Mouse (Mus musculus) hematopoietic stem cell, adult 5-6 weeks (primary cell): ENCODE results near the gene Tardbp. TPM values are rescaled to one million over a fixed set of nuclear protein-coding genes. Genes with fewer than 3 reads are reported as not detected.

Experiments
- ATAC-seq, 2 experiments: fragments of 125-278 bp in 1 of 2; replicated peaks in 1 of 2; 2 replicates each; pipeline ENCODE4 v1.8.0; 2016 to 2017; ENCODE audit warnings: inconsistent platforms in 2 of 2, mild to moderate bottlenecking in 2 of 2, moderate number of reproducible peaks in 2 of 2, low read depth in 1 of 2, moderate TSS enrichment in 1 of 2; ENCODE audit not compliant: low FRiP score in 2 of 2, poor library complexity in 2 of 2, severe bottlenecking in 2 of 2, insufficient read depth in 1 of 2, low TSS enrichment in 1 of 2
- total RNA-seq: library from RNA; stranded (forward); fragments of 172-1452, 232-1000 nt; gene quantifications from 2 replicates; pipeline ENCODE4 v1.2.3, GENCODE M21; 2017

Gene Tardbp
- total RNA-seq, 1 experiment from 2014 or later, result 659 TPM

DNA sequence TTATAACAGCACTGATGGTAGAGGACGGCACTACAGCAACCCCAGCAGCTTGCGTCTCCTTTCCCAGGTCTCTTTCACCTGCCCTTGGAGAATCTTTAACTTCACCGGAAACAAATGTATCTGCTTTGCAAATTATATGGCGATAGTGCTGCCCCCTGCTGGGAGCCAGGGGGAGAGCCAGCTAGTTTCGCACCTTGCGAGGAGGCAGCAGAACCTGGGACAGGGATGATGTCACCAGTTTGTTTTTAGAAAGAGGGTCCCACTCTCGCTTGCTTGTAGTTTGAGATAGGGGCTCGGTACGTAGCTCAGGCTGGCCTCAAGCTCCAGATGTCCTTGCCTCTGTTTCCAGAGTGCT is 17.3 kb upstream of the Tardbp start:
- peak; percentile 58 to 85 for ATAC-seq

DNA sequence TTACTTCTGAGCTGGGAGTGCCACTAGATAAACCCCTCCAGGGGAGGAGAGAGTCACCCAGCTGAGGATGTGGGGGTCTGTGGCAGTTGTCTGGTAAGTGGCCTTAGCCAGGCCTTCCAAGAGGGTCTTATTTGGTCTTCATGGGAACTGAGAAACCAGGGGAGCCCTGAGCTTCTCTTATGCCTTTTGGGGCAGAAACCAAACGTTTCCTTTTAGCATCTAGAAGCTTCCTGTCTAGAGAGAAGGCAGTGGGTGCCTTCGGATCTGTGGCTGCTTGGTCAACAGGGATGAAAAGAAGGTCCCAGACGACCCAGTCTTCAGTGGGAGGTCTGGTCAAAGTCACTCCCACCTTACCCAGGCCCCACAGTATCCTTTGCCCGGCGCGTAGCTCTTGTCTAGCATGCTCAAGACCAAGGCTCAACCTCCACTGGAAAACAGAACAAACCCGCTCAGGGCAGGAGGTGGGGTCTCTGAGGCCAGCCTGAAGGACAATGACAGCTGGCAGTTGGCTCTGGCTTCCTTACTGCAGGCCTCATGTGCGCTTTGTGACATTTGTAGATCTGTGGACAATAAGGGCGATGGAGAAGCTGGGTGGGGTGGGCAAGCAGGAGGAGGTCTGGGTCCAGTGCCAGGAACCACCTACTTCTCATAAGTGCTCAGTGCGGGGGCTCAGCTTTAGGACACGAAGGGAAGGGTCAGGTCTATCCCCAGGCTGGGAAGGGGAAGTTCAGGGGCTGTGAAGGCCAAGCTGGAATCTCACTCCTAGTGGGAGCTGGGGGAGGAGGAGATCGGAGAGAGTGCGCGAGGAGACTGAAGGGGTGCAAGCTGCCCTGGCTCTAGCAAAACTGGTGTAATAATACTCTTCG is 16.7 kb upstream of the Tardbp start, which contains the start of gene Gm572:
Gm572 (plus strand) TSS at position 27 of the 866 bp plus-strand sequence.
- peak; percentile 51 to 60 for ATAC-seq

DNA sequence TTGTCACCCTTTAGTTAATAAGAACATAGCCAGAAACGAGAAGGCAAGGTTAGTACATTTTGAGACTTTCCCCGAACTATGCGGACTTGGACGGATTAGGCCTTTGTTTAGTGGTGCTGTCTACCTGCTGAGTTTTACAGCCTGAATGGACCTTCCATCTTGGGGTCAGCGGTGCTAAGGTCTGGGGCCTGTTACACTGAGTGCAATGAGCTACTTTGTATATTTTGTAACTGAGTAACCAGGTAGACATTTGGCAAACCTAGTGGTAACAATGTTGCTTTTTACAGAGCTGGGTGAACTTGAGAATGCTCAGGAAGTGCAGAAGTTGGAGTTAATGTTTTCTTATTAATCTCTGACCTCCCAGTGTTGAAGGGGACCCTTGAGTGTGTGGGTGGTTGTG is 14.3 kb upstream of the Tardbp start:
- no peak for ATAC-seq

DNA sequence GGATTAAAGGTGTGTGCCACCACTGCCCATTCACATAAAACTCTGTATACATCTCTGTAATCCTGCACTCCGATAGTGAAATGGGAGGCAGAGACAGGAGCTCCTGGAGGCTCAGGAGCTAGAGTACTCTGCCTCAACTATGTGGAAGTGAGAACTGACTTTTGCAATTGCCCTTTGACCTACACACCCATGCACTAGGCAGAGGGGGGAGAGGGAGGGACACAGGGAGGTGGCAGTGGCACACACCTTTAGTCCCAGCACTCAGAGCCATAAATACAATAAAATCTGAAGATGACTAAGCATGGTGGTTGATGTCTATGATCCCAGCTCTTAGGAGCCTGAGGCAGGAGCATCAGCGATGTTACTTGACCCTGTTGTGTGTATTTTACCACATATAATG is 12.6 kb upstream of the Tardbp start:
- ATAC-seq, result no peak

DNA sequence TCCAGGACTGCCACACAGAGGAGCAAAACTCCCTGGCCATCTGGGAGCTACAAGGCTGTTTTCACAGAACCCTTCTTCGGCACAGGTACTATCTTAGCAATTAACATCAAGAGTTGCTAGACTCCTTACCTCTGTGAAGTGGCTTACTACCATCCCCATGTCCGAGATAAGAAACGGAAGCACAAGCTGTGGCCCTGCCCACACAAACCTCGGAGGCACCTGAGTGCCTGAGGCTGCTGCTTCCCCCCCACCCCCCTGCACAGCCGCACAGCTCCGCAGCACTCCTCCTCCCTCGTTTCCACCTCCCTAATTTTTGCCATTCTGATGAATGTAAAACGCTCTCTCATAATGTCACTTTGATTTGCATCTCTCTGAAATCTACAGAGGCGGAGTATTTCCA is 11.5 kb upstream of the Tardbp start:
- ATAC-seq, result peak in 1 of 2 experiments; percentile 22; a peak in 1 of 4 replicates

DNA sequence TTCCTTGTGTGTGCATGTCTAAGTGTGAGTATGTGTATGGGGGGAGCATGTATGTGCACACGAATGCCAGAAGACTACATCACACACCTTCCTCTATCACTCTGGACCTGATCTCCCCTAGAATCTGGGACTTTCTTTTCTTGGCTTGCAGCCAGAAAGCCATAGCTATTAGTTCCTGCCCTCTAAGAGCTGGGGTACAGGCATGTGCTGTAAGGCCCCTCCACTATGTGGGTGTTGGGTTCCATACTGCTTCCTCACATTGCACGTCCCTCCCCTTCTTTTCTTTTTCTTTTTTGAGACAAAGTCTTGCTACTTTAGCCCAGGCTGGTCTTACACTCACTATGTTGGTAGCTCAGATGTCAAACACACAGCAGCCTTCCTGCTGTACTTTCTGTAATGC is 8.5 kb upstream of the Tardbp start:
- ATAC-seq, result no peak

DNA sequence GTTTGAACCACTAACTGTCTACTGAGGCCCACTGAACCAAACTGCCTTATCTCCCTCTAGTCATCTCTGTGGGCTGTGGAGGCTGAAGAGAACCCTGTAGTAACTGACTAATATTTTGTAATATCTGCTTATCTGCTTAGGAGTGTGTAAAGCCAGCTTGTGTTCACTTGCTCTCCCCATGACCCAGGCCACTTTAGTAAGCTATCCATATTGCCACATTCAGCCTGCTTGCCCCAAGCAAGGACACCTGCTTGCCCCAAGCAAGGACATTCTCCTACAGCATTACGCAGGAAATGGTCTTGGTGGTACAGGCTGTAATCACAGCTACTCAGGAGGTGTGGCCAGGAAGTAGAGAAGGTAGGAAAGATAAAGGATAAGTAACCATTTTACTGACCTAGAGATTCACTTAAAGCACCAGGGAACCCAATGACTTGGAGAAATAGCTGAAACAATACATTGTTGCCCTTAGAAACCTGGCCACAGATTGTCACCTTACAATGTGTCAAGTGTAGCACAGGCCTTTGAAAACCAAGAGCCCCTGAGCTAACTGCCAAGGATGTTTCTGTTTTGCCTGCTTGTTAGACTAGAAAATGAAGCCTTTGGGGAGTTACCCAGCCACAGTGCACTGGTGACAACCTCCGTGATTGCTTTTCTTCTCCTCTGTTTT is 6.7 kb upstream of the Tardbp start:
- peak in 1 of 2 experiments; percentile 39; a peak in 2 of 4 replicates for ATAC-seq

DNA sequence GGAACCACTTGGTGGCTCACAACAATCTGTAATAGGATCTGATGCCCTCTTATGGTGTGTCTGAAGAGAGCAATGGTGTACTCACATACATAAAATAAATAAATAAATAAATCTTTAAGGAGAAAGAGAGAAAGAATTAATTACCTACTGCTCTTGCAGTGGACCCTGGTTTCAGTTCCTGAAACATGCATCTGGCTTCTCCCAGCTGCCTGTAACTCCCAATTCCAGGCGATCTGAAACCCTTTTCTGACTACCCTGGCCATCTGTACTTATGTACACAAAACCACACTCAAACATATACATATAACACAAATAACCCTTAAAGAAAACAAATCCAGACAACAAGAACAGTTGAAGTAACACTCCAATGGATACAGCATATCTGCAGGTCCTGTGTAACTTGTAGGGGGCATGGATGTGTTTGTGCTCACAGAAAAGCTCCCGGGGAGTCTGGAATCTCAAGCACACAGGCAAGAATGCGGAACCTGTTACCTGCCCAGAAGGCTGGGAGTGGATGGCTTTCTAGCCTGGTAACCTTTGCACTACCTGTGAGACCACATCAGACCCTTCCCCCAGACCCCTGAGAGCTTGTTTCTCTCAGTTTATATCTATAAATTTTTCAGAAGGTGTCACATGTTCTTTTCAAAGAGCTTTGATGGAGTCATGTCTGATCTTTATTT is 5.3 kb upstream of the Tardbp start:
- no peak for ATAC-seq

DNA sequence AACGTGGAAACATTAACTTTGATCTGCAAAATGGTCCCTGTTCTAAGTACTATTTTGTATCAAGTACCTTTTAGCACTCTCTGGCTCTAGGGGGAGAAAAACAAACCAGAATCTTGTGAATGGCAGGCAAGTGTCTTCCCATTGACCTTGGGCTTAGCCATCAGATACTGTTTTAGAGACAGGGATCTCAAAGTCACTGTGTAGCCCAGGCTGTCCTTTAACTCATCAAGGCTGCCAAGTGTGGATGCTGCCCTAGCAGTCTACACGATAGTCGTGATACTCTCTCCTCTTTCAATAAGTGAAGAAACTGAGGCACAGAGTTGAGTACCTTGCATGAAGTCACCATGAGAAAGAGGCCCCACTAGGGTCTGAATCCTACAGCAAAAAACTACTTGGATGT is 427 bp upstream of the Tardbp start:
- no peak for ATAC-seq

DNA sequence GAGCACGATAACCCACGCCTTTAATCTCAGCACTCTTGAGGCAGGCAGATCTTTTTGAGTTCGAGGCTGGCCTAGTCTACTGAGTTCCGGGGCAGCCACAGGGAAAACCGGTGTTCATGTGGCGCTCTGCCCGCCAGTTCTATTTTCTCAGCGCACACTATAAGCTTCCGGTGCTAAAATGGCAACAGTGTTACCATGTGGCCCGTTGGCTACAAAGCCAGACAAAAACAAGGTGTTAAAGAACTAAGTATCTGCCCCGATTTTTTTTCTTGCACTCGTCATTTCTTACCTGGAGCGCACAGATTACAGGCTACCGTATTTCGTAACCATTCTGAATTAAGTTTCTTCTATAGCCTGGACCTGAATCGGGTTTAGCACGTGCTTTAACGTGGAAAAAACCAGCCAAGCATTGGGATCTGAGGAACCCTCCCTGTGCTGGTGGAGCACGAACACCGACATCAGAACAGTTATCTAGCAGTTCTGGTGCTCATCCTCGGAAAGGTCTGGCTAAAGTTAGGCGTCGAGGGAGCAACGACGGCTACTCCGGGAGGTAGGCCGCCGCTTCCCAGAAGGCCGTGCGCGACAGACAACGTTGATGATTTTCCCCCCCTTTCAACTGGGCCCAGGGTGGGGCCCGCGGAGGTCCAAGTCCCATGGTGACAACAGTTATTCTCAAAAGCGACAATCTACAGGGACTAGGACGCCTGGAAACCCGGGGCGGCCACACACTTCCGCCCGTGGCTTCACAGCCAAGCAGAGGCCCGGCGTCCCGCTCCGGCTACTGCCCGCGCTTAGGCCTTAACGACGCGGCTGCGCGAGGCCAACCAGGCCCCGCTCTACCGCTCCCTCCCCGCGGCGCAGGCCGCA is 830 bp downstream of the Tardbp start:
- ATAC-seq, result peak; percentile 15 to 29; a peak in 3 of 4 replicates

DNA sequence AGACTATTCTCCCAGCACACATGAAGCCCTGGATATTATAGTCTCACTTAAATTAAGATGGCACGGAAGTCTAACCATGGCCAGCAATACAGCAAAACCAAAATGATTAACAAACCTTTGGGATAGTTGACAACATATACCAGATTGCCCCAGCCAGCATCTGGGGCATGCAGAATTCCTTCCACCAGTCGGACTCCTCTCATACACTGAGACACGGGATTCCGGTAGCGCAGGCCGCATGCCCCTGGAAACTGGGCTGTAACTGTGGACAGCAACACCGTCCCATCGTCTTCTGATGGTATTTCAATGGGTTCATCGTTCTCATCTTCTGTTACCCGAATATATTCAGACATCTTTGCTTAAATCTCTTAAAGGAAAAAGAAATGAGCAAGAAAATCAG is 1.8 kb downstream of the Tardbp start:
- no peak for ATAC-seq

DNA sequence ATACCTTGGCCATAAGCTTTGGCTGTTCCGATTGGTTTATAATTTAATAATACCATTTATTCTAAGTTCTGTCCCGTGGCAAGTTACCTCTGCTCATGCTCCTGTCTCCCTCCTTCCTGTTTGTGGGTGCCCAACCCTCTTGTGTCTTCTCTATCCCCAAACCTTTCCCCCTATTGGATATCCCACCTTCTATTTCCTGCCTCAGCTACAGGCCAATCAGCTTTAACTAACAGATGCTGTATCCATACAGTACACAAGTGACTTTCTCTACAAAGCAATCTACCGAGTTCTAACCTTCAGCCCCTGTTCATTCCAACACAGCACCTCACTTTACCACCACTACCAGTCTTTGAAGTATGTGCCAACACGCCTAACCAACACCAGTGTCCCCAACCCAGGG is 3.2 kb downstream of the Tardbp start:
- no peak for ATAC-seq

DNA sequence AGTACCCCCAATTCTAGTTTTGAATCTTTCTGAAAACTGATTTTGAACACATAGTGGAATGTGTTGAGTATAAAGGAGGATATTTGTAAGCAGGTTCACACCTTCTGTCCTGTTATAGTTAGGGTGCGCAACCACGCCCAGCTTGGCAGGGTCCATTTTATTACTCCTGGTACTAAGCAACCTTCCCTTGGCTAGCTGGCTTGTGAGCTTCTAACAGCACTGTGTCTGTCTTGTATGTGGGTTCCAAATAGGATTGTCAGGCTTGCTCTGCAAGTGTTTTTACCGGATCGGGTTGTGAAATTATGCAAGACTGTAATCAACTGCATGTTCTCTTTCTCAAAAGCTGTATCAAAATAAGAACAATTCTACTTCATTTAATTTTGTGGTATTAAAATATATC is 4.3 kb downstream of the Tardbp start:
- ATAC-seq, result no peak

DNA sequence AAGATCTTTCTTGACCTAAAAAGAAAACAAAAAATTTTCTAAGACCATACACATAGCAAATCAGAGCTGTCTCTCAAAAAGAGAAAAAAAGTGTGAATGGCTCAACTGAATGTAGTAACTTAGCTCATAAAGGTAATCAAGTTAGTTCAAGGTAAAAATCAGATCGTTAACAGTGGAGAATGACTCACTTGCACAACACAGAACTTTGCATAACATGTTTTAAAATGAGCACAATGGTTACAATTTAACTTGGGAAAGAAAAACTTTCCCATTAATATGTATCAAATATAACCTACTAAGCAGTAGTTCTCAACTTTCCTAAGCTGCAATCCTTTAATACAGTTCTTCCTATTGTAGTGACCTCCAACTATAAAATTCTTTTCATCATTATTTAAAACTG is 6.1 kb downstream of the Tardbp start:
- ATAC-seq, result no peak

DNA sequence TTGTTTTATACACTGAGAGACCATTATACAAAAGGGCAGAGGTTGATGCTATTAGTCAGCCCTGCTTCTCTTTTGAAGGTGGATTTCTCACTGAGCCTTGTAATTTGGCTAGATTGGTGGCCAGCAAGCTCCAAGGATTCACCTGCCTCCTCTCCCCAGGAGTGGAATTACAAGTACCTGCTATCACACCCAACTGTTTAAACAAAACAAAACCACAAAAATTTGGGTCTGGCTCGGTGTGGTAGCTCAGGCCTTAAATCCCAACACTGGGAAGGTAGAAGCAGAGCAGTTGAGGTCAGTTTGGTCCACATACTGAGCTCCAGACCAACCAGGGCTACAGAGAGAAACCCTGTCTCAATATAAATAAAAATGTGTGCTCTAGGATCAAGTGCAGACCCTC is 7.0 kb downstream of the Tardbp start:
- ATAC-seq, result no peak

DNA sequence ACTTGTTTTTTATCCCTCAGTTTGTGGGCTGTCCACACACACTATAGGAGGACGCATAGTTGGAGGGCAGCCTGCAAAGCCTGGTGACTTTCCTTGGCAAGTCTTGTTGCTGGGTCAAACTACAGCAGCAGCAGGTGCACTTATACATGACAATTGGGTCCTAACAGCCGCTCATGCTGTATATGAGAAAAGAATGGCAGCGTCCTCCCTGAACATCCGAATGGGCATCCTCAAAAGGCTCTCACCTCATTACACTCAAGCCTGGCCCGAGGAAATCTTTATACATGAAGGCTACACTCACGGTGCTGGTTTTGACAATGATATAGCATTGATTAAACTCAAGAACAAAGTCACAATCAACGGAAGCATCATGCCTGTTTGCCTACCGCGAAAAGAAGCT is 13.1 kb downstream of the Tardbp start:
- no peak for ATAC-seq

DNA sequence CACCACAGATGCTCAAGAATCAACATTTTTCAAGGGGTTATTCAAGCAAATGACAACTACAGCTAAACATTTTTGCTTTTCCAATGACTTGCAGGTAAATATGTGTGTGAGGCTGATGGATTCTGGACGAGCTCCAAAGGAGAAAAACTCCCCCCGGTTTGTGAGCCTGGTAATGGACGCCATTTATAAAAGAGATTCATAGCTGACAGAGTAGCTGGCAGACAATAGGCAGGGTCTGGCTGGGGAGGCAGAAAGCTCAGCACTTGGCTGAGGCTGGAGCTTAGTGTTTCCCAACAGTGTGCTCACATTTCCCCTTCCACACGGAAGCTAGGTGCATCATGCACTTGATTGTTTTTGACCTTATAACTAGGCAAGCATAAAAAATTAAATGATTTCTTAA is 14.3 kb downstream of the Tardbp start:
- no peak for ATAC-seq
